Mouse (Mus musculus): Measurements from ENCODE around the gene Clic4. TPM values are rescaled to one million over a fixed set of nuclear protein-coding genes. Genes with fewer than 3 reads are reported as not detected.

Clic4 gene
- polyA plus RNA-seq (2015; fragmentation: Nextera tagmentation; extraction: Ambion mirVana), result 111 and 113 TPM in 2 replicates

DNA sequence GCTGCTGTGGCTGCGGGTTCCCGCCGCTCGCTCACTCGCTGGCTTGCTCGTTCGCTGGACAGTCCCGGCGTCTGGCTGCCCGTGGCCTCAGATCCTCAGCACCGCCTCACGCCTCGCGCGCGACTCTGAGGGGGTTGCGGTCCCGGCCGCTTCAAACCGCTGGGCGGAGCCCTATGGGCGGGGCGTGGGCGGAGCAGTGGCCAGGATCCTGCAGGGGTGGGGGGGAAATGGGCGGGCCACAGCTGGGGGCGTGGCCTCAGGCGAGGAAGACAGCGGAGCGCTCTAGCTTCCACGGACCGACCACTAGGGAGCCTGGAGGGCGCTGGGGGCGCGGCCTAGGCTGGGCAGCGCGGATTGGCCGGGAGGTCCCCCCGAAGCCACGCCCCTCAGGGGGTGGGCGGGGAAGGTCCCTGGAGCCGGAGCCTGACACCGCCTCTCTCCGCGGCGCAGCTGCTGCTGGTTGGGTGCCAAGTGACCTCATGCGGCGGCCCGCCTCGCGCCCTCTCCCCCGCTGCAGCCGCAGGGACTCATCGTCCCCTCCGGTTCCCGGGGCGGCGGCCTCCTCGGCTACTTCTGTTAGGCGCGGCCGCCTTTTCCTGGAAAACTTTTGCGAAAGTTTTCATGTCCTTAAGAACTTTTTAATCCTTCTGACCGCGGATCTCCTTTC, at the start of gene Clic4:
Clic4 (minus strand) TSS at position 175 of the 667 bp plus-strand sequence.
- 3% methylated on average over 62 of the region's 64 CpGs for WGBS
- peak within 1 kb of the TSS; percentile 94 for H3K27ac ChIP-seq (replicated peaks)
- H3K27me3 ChIP-seq, result no peaks in the 10 kb centered on the region
- peak within 1 kb of the TSS; percentile 74 for H3K4me2 ChIP-seq (replicated peaks)
- peak within 1 kb of the TSS; percentile 76 for H3K4me3 ChIP-seq (replicated peaks)
- H3K9me3 ChIP-seq (replicated peaks), result no peaks in the 10 kb centered on the region
- no peaks in the 10 kb centered on the region for H3K36me3 ChIP-seq
- peak within 1 kb of the TSS; percentile 74 for H3K9ac ChIP-seq
- H3K4me1 ChIP-seq, result peaks cover 31% of the 10 kb centered on the region
- peak; percentile 99 for ATAC-seq (ENCODE audit: insufficient number of reproducible peaks, low FRiP score, low TSS enrichment, low read depth)

DNA sequence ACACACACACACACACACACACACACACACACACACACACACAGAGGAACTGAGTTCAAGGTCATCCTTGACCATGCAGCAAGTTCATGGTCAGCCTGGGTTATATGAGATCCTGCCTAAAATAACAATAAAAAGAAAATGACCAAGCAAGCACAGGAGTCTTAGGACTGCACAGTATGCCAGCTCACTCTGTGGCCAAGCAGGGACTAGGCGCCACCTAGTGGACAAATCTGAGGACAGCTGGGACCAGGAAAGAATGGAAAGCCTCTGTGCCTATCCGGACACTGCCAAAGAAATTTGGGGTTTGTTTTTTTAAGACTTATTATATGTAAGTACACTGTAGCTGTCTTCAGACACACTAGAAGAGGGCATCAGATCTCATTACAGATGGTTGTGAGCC, 45.4 kb upstream of the Clic4 start:
- Histone ChIP-seq H3K4me2 (replicated peaks) (no peak overlapping the region), H3K9me3 (replicated peaks) (0 out of 2 replicates have a peak, but pooled peaks cover 3% of the 10 kb centered on the region), H3K4me1 (peaks cover 7% of the 10 kb centered on the region), H3K36me3 (peaks cover 72% of the 10 kb centered on the region), H3K27me3 (no peaks in the 10 kb centered on the region), H3K4me3 (replicated peaks) (no peak overlapping the region), H3K9ac (no peak overlapping the region), H3K27ac (replicated peaks) (no peak overlapping the region)
- WGBS, result 13% methylated on average over 2 of the region's 2 CpGs
- peak; percentile 81 for ATAC-seq (ENCODE audit: insufficient number of reproducible peaks, low FRiP score, low TSS enrichment, low read depth)

DNA sequence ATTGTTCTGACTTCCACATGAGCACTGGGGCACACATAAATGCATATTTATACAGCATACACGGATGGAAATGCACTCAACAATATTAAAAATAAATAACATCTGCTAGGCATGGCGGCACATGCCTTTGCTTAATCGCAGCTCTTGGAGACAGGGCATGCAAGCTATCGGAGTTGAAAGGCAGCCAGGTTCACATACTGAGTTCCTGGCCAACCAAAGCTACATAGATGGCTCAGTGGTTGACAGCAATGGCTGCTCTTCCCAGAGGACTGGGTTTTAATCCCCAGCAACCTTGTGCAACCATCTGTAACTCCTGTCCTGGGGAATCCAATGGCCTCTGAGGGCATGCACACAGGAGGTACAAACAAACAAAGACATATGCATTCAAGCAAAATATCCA, 44.9 kb upstream of the Clic4 start:
- Histone ChIP-seq H3K36me3 (peaks cover 68% of the 10 kb centered on the region), H3K9ac (no peak overlapping the region), H3K27me3 (no peaks in the 10 kb centered on the region), H3K4me1 (peaks cover 11% of the 10 kb centered on the region), H3K27ac (replicated peaks) (no peak overlapping the region), H3K4me2 (replicated peaks) (no peak overlapping the region), H3K4me3 (replicated peaks) (no peak overlapping the region), H3K9me3 (replicated peaks) (0 out of 2 replicates have a peak, but pooled peaks cover 3% of the 10 kb centered on the region)
- 58% methylated on average over 4 of the region's 4 CpGs for WGBS
- ATAC-seq (ENCODE audit: insufficient number of reproducible peaks, low FRiP score, low TSS enrichment, low read depth), result no peak

DNA sequence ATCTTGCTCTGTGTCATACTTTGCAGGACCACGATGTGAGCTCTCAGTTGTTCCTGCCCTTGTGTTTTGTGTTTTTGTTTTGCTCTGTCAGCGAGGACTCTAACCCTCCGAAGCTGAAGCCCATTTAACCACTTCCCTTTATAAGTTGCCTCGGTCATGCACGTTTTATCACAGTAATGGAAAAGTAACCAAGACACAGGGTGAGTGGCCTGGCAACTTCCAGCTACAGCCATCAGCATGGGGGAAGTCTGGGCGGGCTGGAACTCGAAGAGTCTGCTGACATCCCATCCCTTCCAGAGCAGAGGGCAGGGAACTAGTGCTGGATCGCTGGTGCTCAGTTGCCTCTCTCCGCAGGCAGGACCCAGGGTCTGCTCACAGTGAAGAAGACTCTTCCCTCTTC, 42.7 kb upstream of the Clic4 start:
- Histone ChIP-seq H3K4me1 (peaks cover 15% of the 10 kb centered on the region), H3K4me2 (replicated peaks) (no peak overlapping the region), H3K4me3 (replicated peaks) (no peak overlapping the region), H3K27ac (replicated peaks) (no peak overlapping the region), H3K9me3 (replicated peaks) (0 out of 2 replicates have a peak, but pooled peaks cover 3% of the 10 kb centered on the region), H3K27me3 (no peaks in the 10 kb centered on the region), H3K9ac (no peak overlapping the region), H3K36me3 (peaks cover 48% of the 10 kb centered on the region)
- 93% methylated on average over 9 of the region's 9 CpGs for WGBS
- ATAC-seq (ENCODE audit: insufficient number of reproducible peaks, low FRiP score, low TSS enrichment, low read depth), result no peak

DNA sequence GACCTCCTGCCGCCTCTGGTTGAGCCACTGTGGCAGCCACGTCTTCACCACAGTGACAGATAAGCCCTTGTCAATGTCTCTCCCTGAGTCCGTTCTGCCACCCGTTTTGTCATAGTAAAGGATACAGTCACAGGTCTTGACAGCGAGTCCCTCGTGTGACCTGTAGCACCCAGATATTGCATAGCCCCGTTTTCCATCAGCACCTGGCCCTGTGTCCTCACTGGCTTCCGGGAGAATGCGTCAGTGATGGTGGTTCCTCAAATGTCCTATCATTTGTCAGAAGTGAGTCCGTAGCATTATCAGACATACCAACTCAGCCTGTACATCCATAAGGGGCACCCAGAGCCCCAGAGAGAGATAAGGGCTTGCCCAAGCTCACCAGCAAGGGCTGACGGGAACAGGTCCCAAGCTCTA, 41.8 kb upstream of the Clic4 start:
- 84% methylated on average over 11 of the region's 11 CpGs for WGBS

DNA sequence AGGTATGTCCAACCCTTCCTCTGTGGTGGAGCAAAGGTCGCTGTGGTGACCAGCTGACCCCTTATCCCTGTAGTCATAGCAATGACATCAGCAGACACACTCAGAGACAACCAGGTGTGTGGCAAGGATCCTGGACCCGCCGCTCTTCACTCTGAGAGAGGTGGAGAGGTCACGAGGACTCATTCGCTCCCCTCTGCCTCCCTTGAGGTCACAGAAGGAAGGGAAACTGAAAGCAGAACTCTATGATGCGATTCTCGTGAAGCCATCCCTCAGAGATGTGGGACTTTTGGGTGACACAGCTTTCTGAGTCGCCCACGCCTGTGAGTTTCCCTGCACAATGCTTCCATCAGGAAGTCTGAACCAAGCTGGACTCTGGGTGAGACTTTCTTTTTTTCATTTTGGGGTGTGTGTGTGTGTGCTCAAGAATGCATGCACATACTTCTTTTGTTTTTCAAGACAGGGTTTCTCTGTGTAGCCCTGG, 41.2 kb upstream of the Clic4 start:
- peaks cover 26% of the 10 kb centered on the region for H3K4me1 ChIP-seq
- no peak overlapping the region for H3K4me3 ChIP-seq (replicated peaks)
- H3K27me3 ChIP-seq, result no peaks in the 10 kb centered on the region
- H3K4me2 ChIP-seq (replicated peaks), result no peak overlapping the region
- no peak overlapping the region for H3K9ac ChIP-seq
- peaks cover 33% of the 10 kb centered on the region for H3K36me3 ChIP-seq
- no peak overlapping the region for H3K27ac ChIP-seq (replicated peaks)
- 69% methylated on average over 9 of the region's 9 CpGs for WGBS
- H3K9me3 ChIP-seq (replicated peaks), result 0 out of 2 replicates have a peak, but pooled peaks cover 3% of the 10 kb centered on the region
- ATAC-seq (ENCODE audit: insufficient number of reproducible peaks, low FRiP score, low TSS enrichment, low read depth), result no peak

More for the DNA sequence above, 41.8 kb upstream of the Clic4 start:
- no peaks in the 10 kb centered on the region for H3K27me3 ChIP-seq
- no peak for ATAC-seq (ENCODE audit: insufficient number of reproducible peaks, low FRiP score, low TSS enrichment, low read depth)
- H3K4me2 ChIP-seq (replicated peaks), result no peak overlapping the region
- H3K27ac ChIP-seq (replicated peaks), result no peak overlapping the region
- H3K9ac ChIP-seq, result no peak overlapping the region
- H3K4me1 ChIP-seq, result peaks cover 21% of the 10 kb centered on the region
- H3K4me3 ChIP-seq (replicated peaks), result no peak overlapping the region
- H3K36me3 ChIP-seq, result peaks cover 39% of the 10 kb centered on the region
- H3K9me3 ChIP-seq (replicated peaks), result 0 out of 2 replicates have a peak, but pooled peaks cover 3% of the 10 kb centered on the region

DNA sequence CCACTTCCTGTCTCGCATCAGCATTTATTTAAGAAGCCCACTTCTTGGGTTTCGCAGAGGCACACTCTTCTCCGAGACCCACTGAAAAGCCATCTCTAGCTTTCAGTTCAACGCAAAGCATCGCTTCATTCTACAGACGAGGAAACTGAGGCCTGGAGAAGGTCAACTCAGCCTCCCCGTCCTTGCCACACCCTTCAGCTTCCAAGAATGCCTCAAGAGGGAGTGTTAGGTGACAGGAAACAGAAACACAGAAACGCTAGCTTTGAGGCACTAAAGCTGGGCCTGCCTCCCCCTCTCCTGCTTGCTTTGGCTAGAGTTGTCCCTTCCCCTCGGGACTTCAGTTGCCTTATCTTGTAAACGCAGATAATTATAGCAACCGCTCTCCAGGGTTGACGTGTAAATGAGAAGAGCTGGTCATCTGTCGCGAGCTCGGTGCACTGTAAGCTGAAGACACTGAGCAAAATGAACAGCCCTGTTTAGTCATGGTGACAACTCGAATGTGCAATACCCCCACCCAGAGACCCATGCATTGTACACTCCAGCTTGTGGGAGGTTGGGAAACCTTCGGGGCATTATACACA, 40.6 kb upstream of the Clic4 start:
- Histone ChIP-seq H3K27me3 (no peaks in the 10 kb centered on the region), H3K4me3 (replicated peaks) (no peak overlapping the region), H3K9me3 (replicated peaks) (0 out of 2 replicates have a peak, but pooled peaks cover 3% of the 10 kb centered on the region), H3K4me1 (peaks cover 27% of the 10 kb centered on the region), H3K4me2 (replicated peaks) (no peak overlapping the region), H3K27ac (replicated peaks) (peak overlapping the region; percentile 55; the same call in 1 of the 2 replicates), H3K36me3 (peaks cover 27% of the 10 kb centered on the region), H3K9ac (no peak overlapping the region)
- 53% methylated on average over 17 of the region's 17 CpGs for WGBS
- no peak for ATAC-seq (ENCODE audit: insufficient number of reproducible peaks, low FRiP score, low TSS enrichment, low read depth)

DNA sequence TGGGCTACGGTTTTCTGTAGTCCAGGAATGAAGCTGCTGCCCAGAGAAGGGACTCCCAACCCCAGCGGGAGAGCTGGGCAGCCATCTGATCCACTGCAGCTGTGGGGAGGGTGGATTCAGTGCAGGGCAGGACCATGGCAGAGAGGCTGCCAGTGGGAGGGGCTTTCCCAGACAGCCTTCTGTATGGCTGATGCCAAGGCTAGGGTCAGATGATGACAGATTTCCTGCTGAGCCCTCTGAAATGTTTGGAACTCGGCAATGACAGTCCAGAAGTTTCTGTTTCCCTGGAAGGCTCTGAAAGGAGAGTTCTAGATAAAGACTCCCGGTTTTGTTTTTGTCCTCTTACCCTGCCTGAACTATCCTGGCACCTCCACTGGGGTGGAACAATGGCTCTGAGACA, 40.1 kb upstream of the Clic4 start:
- Histone ChIP-seq H3K9me3 (replicated peaks) (0 out of 2 replicates have a peak, but pooled peaks cover 3% of the 10 kb centered on the region), H3K4me1 (peaks cover 27% of the 10 kb centered on the region), H3K9ac (no peak overlapping the region), H3K36me3 (peaks cover 25% of the 10 kb centered on the region), H3K4me3 (replicated peaks) (no peak overlapping the region), H3K27me3 (no peaks in the 10 kb centered on the region), H3K4me2 (replicated peaks) (no peak overlapping the region), H3K27ac (replicated peaks) (peak overlapping the region; percentile 55; the same call in 1 of the 2 replicates)
- WGBS, result 49% methylated on average over 4 of the region's 4 CpGs
- ATAC-seq (ENCODE audit: insufficient number of reproducible peaks, low FRiP score, low TSS enrichment, low read depth), result peak; percentile 70; the same call in 1 of the 2 replicates

DNA sequence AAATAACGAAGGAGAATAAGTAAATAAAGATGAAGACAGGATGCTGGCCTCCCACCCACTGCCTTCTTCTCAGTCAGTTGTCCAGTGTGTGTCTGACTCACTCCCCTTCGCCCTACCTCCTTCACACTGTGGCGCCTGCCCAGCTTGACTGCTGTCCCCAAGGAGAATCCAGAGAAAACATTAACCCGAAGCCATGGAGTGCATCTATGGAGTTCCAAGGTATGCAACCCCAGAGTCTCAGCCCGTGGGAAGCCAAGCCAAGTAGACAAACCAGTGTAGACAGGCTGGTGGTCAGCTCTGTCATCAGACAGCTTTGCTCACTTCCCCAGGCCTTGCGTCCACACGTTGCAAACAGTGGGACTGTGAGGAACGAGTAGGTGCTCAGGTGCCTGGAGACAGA, 37.8 kb upstream of the Clic4 start:
- WGBS, result 83% methylated on average over 8 of the region's 8 CpGs
- Histone ChIP-seq H3K4me3 (replicated peaks) (no peak overlapping the region), H3K4me1 (peaks cover 33% of the 10 kb centered on the region), H3K9me3 (replicated peaks) (0 out of 2 replicates have a peak, but pooled peaks cover 3% of the 10 kb centered on the region), H3K4me2 (replicated peaks) (no peak overlapping the region), H3K27me3 (no peaks in the 10 kb centered on the region), H3K27ac (replicated peaks) (no peak overlapping the region), H3K9ac (no peak overlapping the region), H3K36me3 (peaks cover 8% of the 10 kb centered on the region)
- no peak for ATAC-seq (ENCODE audit: insufficient number of reproducible peaks, low FRiP score, low TSS enrichment, low read depth)

DNA sequence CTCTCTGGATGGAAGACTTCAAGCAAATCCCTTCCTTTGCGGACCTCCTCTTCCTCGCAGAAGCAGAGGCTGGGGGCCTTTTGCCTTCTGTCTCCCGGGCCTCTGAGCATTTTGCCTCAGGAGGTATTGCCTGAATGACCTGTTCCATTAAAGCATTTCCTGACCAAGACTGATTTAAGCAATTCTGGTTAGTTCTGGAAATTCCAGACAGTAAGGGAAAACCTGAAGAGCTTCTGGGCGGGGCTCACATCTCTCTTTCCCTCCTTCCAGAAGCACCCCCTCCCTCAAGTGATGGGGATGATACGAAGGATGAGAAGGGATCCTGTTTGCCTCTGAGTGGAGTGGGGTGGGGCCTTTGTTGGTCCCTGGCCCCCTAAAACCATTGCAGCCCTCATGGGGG, 37.1 kb upstream of the Clic4 start:
- Histone ChIP-seq H3K9me3 (replicated peaks) (no peaks in the 10 kb centered on the region), H3K4me3 (replicated peaks) (no peak overlapping the region), H3K9ac (no peak overlapping the region), H3K27me3 (no peaks in the 10 kb centered on the region), H3K4me1 (peaks cover 33% of the 10 kb centered on the region), H3K27ac (replicated peaks) (no peak overlapping the region), H3K36me3 (peaks cover 2% of the 10 kb centered on the region; the same call in 1 of the 2 replicates), H3K4me2 (replicated peaks) (no peak overlapping the region)
- WGBS, result 38% methylated on average over 5 of the region's 5 CpGs
- no peak for ATAC-seq (ENCODE audit: insufficient number of reproducible peaks, low FRiP score, low TSS enrichment, low read depth)

DNA sequence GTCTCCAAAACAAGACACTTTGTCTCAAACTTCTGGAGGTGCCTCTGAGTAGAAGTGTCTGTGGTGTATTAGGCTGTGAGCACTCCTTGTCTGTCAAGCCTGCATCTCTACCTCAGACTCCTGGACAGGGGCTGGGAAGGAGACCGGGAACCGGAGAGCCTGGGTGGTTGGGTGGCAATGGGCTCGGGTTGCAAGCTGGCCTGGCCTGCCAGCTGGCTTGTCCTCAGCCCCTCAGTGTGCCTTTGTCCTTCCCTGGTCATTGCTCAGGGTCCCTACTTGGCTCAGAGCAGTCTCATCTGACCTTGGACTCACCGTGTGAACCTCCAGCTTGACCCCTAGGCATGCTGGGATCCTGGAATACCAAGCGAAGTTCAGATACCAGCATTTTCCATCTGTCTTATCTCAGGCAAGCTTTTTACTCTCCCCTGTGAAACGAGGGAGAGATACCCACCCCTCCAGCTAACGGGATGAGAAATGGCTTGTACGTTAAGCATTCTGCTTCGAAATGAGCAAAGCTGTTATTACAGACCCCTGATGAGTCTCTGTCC, 36.6 kb upstream of the Clic4 start:
- Histone ChIP-seq H3K27ac (replicated peaks) (no peak overlapping the region), H3K4me1 (peaks cover 33% of the 10 kb centered on the region), H3K4me2 (replicated peaks) (no peak overlapping the region), H3K9ac (no peak overlapping the region), H3K9me3 (replicated peaks) (no peaks in the 10 kb centered on the region), H3K27me3 (no peaks in the 10 kb centered on the region), H3K4me3 (replicated peaks) (no peak overlapping the region), H3K36me3 (no peaks in the 10 kb centered on the region)
- WGBS, result 48% methylated on average over 9 of the region's 9 CpGs
- no peak for ATAC-seq (ENCODE audit: insufficient number of reproducible peaks, low FRiP score, low TSS enrichment, low read depth)

Measured in embryonic facial prominence, embryonic 15.5 days (tissue).